Mouse (Mus musculus) MEL (cell line): ENCODE measurements around the gene She. TPM values are rescaled to one million over a fixed set of nuclear protein-coding genes. Genes with fewer than 3 reads are reported as not detected.

Experiments used
- DNase-seq: peaks from one replicate; pipeline ENCODE4 v3.0.0; 2011; ENCODE audit warnings: low read depth, low spot score
- H3K27ac ChIP-seq: 2 replicates; pipeline ENCODE4 v1.5.1; 2012; ENCODE audit warnings: low read depth, mild to moderate bottlenecking, control low read depth, low read length, moderate library complexity; ENCODE audit not compliant: control insufficient read depth
- H3K27me3 ChIP-seq, 2 experiments: fragments of 150-350 bp in 1 of 2; sonication (generic) in 1 of 2; 2 replicates each; pipeline ENCODE4 v1.6.1; 2012; ENCODE audit warnings: low read length in 2 of 2, mild to moderate bottlenecking in 2 of 2, improper control_type of control experiment in 1 of 2, moderate library complexity in 1 of 2; ENCODE audit not compliant: insufficient read depth in 2 of 2, control insufficient read depth in 1 of 2
- H3K36me3 ChIP-seq, 2 experiments: 2 replicates each; pipeline ENCODE4 v1.6.1; 2012 to 2014; ENCODE audit warnings: low read length in 2 of 2, improper control_type of control experiment in 1 of 2, inconsistent platforms in 1 of 2, mild to moderate bottlenecking in 1 of 2; ENCODE audit not compliant: insufficient read depth in 2 of 2, control insufficient read depth in 1 of 2
- H3K4me1 ChIP-seq, 2 experiments: fragments of 150-350 bp in 1 of 2; sonication (generic) in 1 of 2; 2 replicates each; pipeline ENCODE4 v1.6.1; 2012; ENCODE audit warnings: low read length in 2 of 2, improper control_type of control experiment in 1 of 2, mild to moderate bottlenecking in 1 of 2; ENCODE audit not compliant: insufficient read depth in 2 of 2, control insufficient read depth in 1 of 2
- H3K4me3 ChIP-seq, 2 experiments: fragments of 150-350 bp in 1 of 2; sonication (generic) in 1 of 2; 2 replicates each; pipeline ENCODE4 v1.5.1; 2012; ENCODE audit warnings: low read depth in 2 of 2, low read length in 2 of 2, mild to moderate bottlenecking in 2 of 2, moderate library complexity in 2 of 2, control low read depth in 1 of 2, improper control_type of control experiment in 1 of 2; ENCODE audit not compliant: control insufficient read depth in 1 of 2, insufficient read depth in 1 of 2
- H3K79me2 ChIP-seq: 2 replicates; pipeline ENCODE4 v1.6.1; 2012; ENCODE audit warnings: mild to moderate bottlenecking, low read length, moderate library complexity; ENCODE audit not compliant: control insufficient read depth, poor library complexity, insufficient read depth
- H3K9ac ChIP-seq: 2 replicates; pipeline ENCODE4 v1.6.1; 2012; ENCODE audit warnings: low read depth, mild to moderate bottlenecking, control low read depth, low read length, moderate library complexity; ENCODE audit not compliant: control insufficient read depth, poor library complexity, severe bottlenecking
- H3K9me3 ChIP-seq: fragments of 150-350 bp; sonication (generic); replicated peaks from 2 replicates; pipeline ENCODE4 v1.6.1; 2012; ENCODE audit warnings: mild to moderate bottlenecking, low read length, improper control_type of control experiment, moderate library complexity; ENCODE audit not compliant: insufficient read depth
- BHLHE40 ChIP-seq: IDR thresholded peaks from 2 replicates; pipeline ENCODE4 v1.6.1; 2012; ENCODE audit warnings: low read depth, mild to moderate bottlenecking, inconsistent platforms, low read length, improper control_type of control experiment, borderline replicate concordance
- CHD1 ChIP-seq: IDR thresholded peaks from 2 replicates; pipeline ENCODE4 v1.6.1; 2012; ENCODE audit warnings: low read depth, mild to moderate bottlenecking, inconsistent platforms, low read length, improper control_type of control experiment
- CHD2 ChIP-seq: IDR thresholded peaks from 2 replicates; pipeline ENCODE4 v1.6.1; 2011; ENCODE audit warnings: low read length, improper control_type of control experiment
- CTCF ChIP-seq, 3 experiments: IDR thresholded peaks in 2 of 3; conservative IDR thresholded peaks in 1 of 3; 2 replicates each; pipeline ENCODE4 v1.5.1; 2011 to 2012; ENCODE audit warnings: low read length in 3 of 3, low read depth in 2 of 3, mild to moderate bottlenecking in 2 of 3, improper control_type of control experiment in 1 of 3, inconsistent platforms in 1 of 3, mixed read lengths in 1 of 3, moderate library complexity in 1 of 3; ENCODE audit not compliant: control insufficient read depth in 1 of 3, insufficient read depth in 1 of 3, poor library complexity in 1 of 3, severe bottlenecking in 1 of 3
- E2F4 ChIP-seq: IDR thresholded peaks from 2 replicates; pipeline ENCODE4 v1.6.1; 2011; ENCODE audit warnings: low read depth, low read length, improper control_type of control experiment, borderline replicate concordance
- EP300 ChIP-seq, 2 experiments: IDR thresholded peaks; 2 replicates each; pipeline ENCODE4 v1.6.1; 2011; ENCODE audit warnings: improper control_type of control experiment in 2 of 2, low read length in 2 of 2, low read depth in 1 of 2, mild to moderate bottlenecking in 1 of 2
- ETS1 ChIP-seq: IDR thresholded peaks from 2 replicates; pipeline ENCODE4 v1.6.1; 2012; ENCODE audit warnings: low read depth, mild to moderate bottlenecking, inconsistent platforms, low read length, improper control_type of control experiment, moderate library complexity
- GATA1 ChIP-seq: IDR thresholded peaks from 2 replicates; pipeline ENCODE4 v1.6.1; 2011; ENCODE audit warnings: low read depth, low read length, improper control_type of control experiment
- HCFC1 ChIP-seq: IDR thresholded peaks from 2 replicates; pipeline ENCODE4 v1.6.1; 2012; ENCODE audit warnings: low read depth, mild to moderate bottlenecking, inconsistent platforms, low read length, improper control_type of control experiment, moderate library complexity
- JUND ChIP-seq: IDR thresholded peaks from 2 replicates; pipeline ENCODE4 v1.6.1; 2011; ENCODE audit warnings: low read depth, mild to moderate bottlenecking, improper control_type of control experiment, low read length
- KAT2A ChIP-seq: conservative IDR thresholded peaks from 2 replicates; pipeline ENCODE4 v1.6.1; 2012; ENCODE audit warnings: low read depth, low read length, improper control_type of control experiment, inconsistent platforms
- MAFK ChIP-seq: IDR thresholded peaks from 2 replicates; pipeline ENCODE4 v1.6.1; 2011; ENCODE audit warnings: low read depth, mild to moderate bottlenecking, low read length, improper control_type of control experiment, borderline replicate concordance
- MAX ChIP-seq: IDR thresholded peaks from 2 replicates; pipeline ENCODE4 v1.6.1; 2011; ENCODE audit warnings: low read length, improper control_type of control experiment
- MAZ ChIP-seq: IDR thresholded peaks from 2 replicates; pipeline ENCODE4 v1.6.1; 2012; ENCODE audit warnings: low read depth, mild to moderate bottlenecking, inconsistent platforms, low read length, improper control_type of control experiment
- MEF2A ChIP-seq: IDR thresholded peaks from 2 replicates; pipeline ENCODE4 v1.6.1; 2014; ENCODE audit warnings: low read depth, mild to moderate bottlenecking, inconsistent platforms, low read length, improper control_type of control experiment; ENCODE audit not compliant: poor library complexity, insufficient replicate concordance, severe bottlenecking; ENCODE audit errors: extremely low read depth
- MXI1 ChIP-seq: IDR thresholded peaks from 2 replicates; pipeline ENCODE4 v1.6.1; 2011; ENCODE audit warnings: mild to moderate bottlenecking, low read depth, low read length, improper control_type of control experiment
- MYB ChIP-seq: IDR thresholded peaks from 2 replicates; pipeline ENCODE4 v1.6.1; 2011; ENCODE audit warnings: mild to moderate bottlenecking, low read depth, low read length, improper control_type of control experiment
- MYC ChIP-seq: IDR thresholded peaks from 2 replicates; pipeline ENCODE4 v1.6.1; 2011; ENCODE audit warnings: low read depth, mild to moderate bottlenecking, low read length, improper control_type of control experiment, moderate library complexity
- NELFE ChIP-seq: IDR thresholded peaks from 2 replicates; pipeline ENCODE4 v1.6.1; 2011; ENCODE audit warnings: low read depth, low read length, improper control_type of control experiment
- NRF1 ChIP-seq: IDR thresholded peaks from 2 replicates; pipeline ENCODE4 v1.6.1; 2014; ENCODE audit warnings: low read depth, mild to moderate bottlenecking, inconsistent platforms, low read length, improper control_type of control experiment, moderate library complexity; ENCODE audit not compliant: poor library complexity, insufficient read depth, severe bottlenecking
- POLR2A ChIP-seq, 2 experiments: IDR thresholded peaks; 2 replicates each; pipeline ENCODE4 v1.6.1; 2011 to 2012; ENCODE audit warnings: low read length in 2 of 2, mild to moderate bottlenecking in 2 of 2, control low read depth in 1 of 2, improper control_type of control experiment in 1 of 2, low read depth in 1 of 2, moderate library complexity in 1 of 2; ENCODE audit not compliant: control insufficient read depth in 1 of 2, insufficient read depth in 1 of 2, poor library complexity in 1 of 2
- POLR2AphosphoS2 ChIP-seq: IDR thresholded peaks from 2 replicates; pipeline ENCODE4 v1.6.1; 2011; ENCODE audit warnings: low read length, improper control_type of control experiment
- POLR2AphosphoS5 ChIP-seq: IDR thresholded peaks from 2 replicates; pipeline ENCODE4 v1.6.1; 2012; ENCODE audit warnings: low read depth, borderline replicate concordance, mild to moderate bottlenecking, inconsistent platforms, low read length, moderate library complexity, mixed read lengths
- RAD21 ChIP-seq: IDR thresholded peaks from 2 replicates; pipeline ENCODE4 v1.6.1; 2011; ENCODE audit warnings: mild to moderate bottlenecking, low read depth, low read length, improper control_type of control experiment
- RCOR1 ChIP-seq: IDR thresholded peaks from 2 replicates; pipeline ENCODE4 v1.6.1; 2012; ENCODE audit warnings: low read depth, mild to moderate bottlenecking, inconsistent platforms, low read length, improper control_type of control experiment
- SIN3A ChIP-seq: IDR thresholded peaks from 2 replicates; pipeline ENCODE4 v1.6.1; 2012; ENCODE audit warnings: low read length, improper control_type of control experiment, inconsistent platforms
- SMC3 ChIP-seq: IDR thresholded peaks from 2 replicates; pipeline ENCODE4 v1.6.1; 2011; ENCODE audit warnings: low read depth, low read length, improper control_type of control experiment
- TAL1 ChIP-seq: IDR thresholded peaks from 2 replicates; pipeline ENCODE4 v1.6.1; 2012; ENCODE audit warnings: mild to moderate bottlenecking, inconsistent platforms, low read length, moderate library complexity, mixed read lengths
- TBP ChIP-seq: IDR thresholded peaks from 2 replicates; pipeline ENCODE4 v1.8.0; 2011; ENCODE audit warnings: low read depth, low read length, improper control_type of control experiment
- TCF12 ChIP-seq: IDR thresholded peaks from 2 replicates; pipeline ENCODE4 v1.6.1; 2014; ENCODE audit warnings: low read depth, mild to moderate bottlenecking, inconsistent platforms, low read length, improper control_type of control experiment, moderate library complexity
- UBTF ChIP-seq: IDR thresholded peaks from 2 replicates; pipeline ENCODE4 v1.6.1; 2012; ENCODE audit warnings: low read depth, mild to moderate bottlenecking, inconsistent platforms, low read length, improper control_type of control experiment, moderate library complexity, borderline replicate concordance; ENCODE audit not compliant: insufficient read depth
- USF1 ChIP-seq: IDR thresholded peaks from 2 replicates; pipeline ENCODE4 v1.6.1; 2014; ENCODE audit warnings: low read depth, mild to moderate bottlenecking, inconsistent platforms, low read length, improper control_type of control experiment, moderate library complexity
- USF2 ChIP-seq, 2 experiments: IDR thresholded peaks; 2 replicates each; pipeline ENCODE4 v1.6.1; 2011 to 2012; ENCODE audit warnings: improper control_type of control experiment in 2 of 2, low read length in 2 of 2, borderline replicate concordance in 1 of 2, inconsistent platforms in 1 of 2, low read depth in 1 of 2, mild to moderate bottlenecking in 1 of 2; ENCODE audit not compliant: insufficient read depth in 1 of 2
- ZC3H11A ChIP-seq: IDR thresholded peaks from 2 replicates; pipeline ENCODE4 v1.6.1; 2012; ENCODE audit warnings: low read depth, mild to moderate bottlenecking, inconsistent platforms, low read length, improper control_type of control experiment
- ZKSCAN1 ChIP-seq: IDR thresholded peaks from 2 replicates; pipeline ENCODE4 v1.6.1; 2012; ENCODE audit warnings: low read depth, mild to moderate bottlenecking, inconsistent platforms, low read length, improper control_type of control experiment, moderate library complexity
- ZMIZ1 ChIP-seq: IDR thresholded peaks from 2 replicates; pipeline ENCODE4 v1.6.1; 2012; ENCODE audit warnings: low read depth, mild to moderate bottlenecking, inconsistent platforms, low read length, improper control_type of control experiment, moderate library complexity
- ZNF384 ChIP-seq: IDR thresholded peaks from 2 replicates; pipeline ENCODE4 v1.6.1; 2012; ENCODE audit warnings: low read depth, mild to moderate bottlenecking, inconsistent platforms, low read length, improper control_type of control experiment
- polyA plus RNA-seq, 2 experiments: library from polyadenylated mRNA; stranded (reverse) in 1 of 2; unstranded in 1 of 2; fragments of >175 nt in 1 of 2; fragments of >200 nt in 1 of 2; gene quantifications; 2 replicates each; pipeline versions ENCODE4 v1.2.1 to v1.2.4; 2012; ENCODE audit warnings: low replicate concordance in 2 of 2, low read depth in 1 of 2; ENCODE audit not compliant: insufficient read length in 2 of 2, insufficient read depth in 1 of 2, missing spikeins in 1 of 2
- total RNA-seq: library from RNA; depleted of rRNA; stranded (reverse); fragments of 300-350 nt; gene quantifications from 2 replicates; pipeline ENCODE4 v1.2.3, GENCODE M21; 2012

She gene
- total and polyA plus RNA-seq, 3 experiments, result 3.3 to 3.5 TPM; not detected in 1

GRCm38 (mm10) chr3:89843148-89843547, 12.0 kb downstream of the She start:
- Histone ChIP-seq H3K9ac (peak overlapping the region; percentile 20), H3K4me3 (peak overlapping the region; percentile 37 to 38), H3K36me3 (peaks cover 0 to 8% of the 10 kb centered on the region in 2 experiments; a peak in 2 of 4 replicates), H3K79me2 (no peaks in the 10 kb centered on the region), H3K27ac (peak overlapping the region; percentile 63), H3K9me3 (no peaks in the 10 kb centered on the region), H3K27me3 (no peaks in the 10 kb centered on the region), H3K4me1 (peaks cover 6 to 9% of the 10 kb centered on the region in 2 experiments; a peak in 3 of 4 replicates)
- peak; percentile 98 for DNase-seq
- no peak for TF ChIP-seq ZMIZ1
- TF ChIP-seq CTCF (IDR thresholded peaks at IDR 0.05 in 2 of 3, conservative IDR thresholded peaks at IDR 0.05 in 1 of 3; ENCODE audit: control insufficient read depth in 1 of 3, insufficient read depth in 1 of 3, low read depth in 2 of 3, low read length in 3 of 3, poor library complexity in 1 of 3, severe bottlenecking in 1 of 3), result peak in 2 of 3 experiments; percentile 15 to 35; a peak in 4 of 6 replicates
- TF ChIP-seq MYC, result peak; percentile 67; the same call in 1 of the 2 replicates
- TF ChIP-seq SIN3A, result peak; percentile 70
- TF ChIP-seq USF2 (IDR thresholded peaks at IDR 0.05; ENCODE audit: borderline replicate concordance in 1 of 2, insufficient read depth in 1 of 2, low read depth in 1 of 2, low read length in 2 of 2), result no peak
- TF ChIP-seq USF1, result no peak
- peak; percentile 31; the same call in 1 of the 2 replicates for TF ChIP-seq NRF1
- TF ChIP-seq GATA1, result peak; percentile 85
- no peak for TF ChIP-seq ZKSCAN1
- TF ChIP-seq MXI1, result peak; percentile 59
- peak; percentile 86 to 90 for TF ChIP-seq EP300 (IDR thresholded peaks at IDR 0.05; ENCODE audit: low read depth in 1 of 2, low read length in 2 of 2)
- peak; percentile 76 for TF ChIP-seq TAL1
- TF ChIP-seq MAX, result peak; percentile 38; the same call in 1 of the 2 replicates
- TF ChIP-seq KAT2A, result no peak
- TF ChIP-seq RAD21, result no peak
- TF ChIP-seq UBTF, result no peak
- TF ChIP-seq JUND, result no peak
- peak; percentile 72 for TF ChIP-seq ETS1
- peak; percentile 22; the same call in 1 of the 2 replicates for TF ChIP-seq SMC3
- peak; percentile 70 for TF ChIP-seq BHLHE40
- no peak for TF ChIP-seq ZNF384
- no peak for TF ChIP-seq MAFK
- TF ChIP-seq POLR2AphosphoS5, result no peak
- no peak for TF ChIP-seq ZC3H11A
- no peak; the same call in 1 of the 2 replicates for TF ChIP-seq E2F4
- TF ChIP-seq POLR2A (IDR thresholded peaks at IDR 0.05; ENCODE audit: control insufficient read depth in 1 of 2, insufficient read depth in 1 of 2, low read depth in 1 of 2, low read length in 2 of 2, poor library complexity in 1 of 2), result peak in 1 of 2 experiments; percentile 54; a peak in 1 of 4 replicates
- TF ChIP-seq MAZ, result no peak; the same call in 1 of the 2 replicates
- TF ChIP-seq TBP, result peak; percentile 54; the same call in 1 of the 2 replicates
- no peak for TF ChIP-seq POLR2AphosphoS2
- TF ChIP-seq HCFC1, result peak; percentile 54; the same call in 1 of the 2 replicates
- peak; percentile 58; the same call in 1 of the 2 replicates for TF ChIP-seq RCOR1
- no peak; the same call in 1 of the 2 replicates for TF ChIP-seq MYB
- TF ChIP-seq NELFE, result peak; percentile 50; the same call in 1 of the 2 replicates
- no peak for TF ChIP-seq CHD2
- TF ChIP-seq TCF12, result peak; percentile 76
- TF ChIP-seq MEF2A, result no peak
- no peak for TF ChIP-seq CHD1
